Mouse (Mus musculus) kidney, postnatal 36 days (tissue): ENCODE measurements at regions not wholly inside any gene's neighbourhood (a gene's known extent, or its start where the extent isn't known, plus 50 kb on each side); places are given as distances from the start of the nearest gene placed in this dataset.
A peak's percentile ranks its signal among the peaks of the same experiment; 100 is the strongest.

Source experiments
- DNase-seq, 2 experiments: peaks; one replicate each; pipeline ENCODE4 v3.0.0; 2021 to 2022; ENCODE audit warnings: mixed read lengths in 2 of 2

DNA sequence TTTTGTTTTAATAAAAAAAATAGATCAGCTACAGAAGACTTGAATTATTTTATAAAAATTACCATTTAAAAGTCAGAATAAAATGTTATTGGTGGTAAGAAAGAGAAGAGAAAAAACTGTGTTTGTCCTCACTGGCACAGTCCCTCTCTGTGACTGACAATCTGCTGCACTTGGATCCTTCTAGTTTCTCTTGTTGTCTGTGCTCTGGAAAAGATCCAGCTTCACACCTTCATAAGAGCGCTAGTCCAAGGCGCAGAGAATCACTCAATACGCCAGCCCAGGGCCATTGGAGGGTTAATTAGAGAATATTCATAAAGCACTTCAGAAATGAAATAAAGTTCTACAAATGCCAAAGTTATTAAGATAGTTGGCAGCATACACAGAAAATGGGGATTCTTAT is 153.8 kb downstream of the Lmbrd1 start:
- no peak for DNase-seq

DNA sequence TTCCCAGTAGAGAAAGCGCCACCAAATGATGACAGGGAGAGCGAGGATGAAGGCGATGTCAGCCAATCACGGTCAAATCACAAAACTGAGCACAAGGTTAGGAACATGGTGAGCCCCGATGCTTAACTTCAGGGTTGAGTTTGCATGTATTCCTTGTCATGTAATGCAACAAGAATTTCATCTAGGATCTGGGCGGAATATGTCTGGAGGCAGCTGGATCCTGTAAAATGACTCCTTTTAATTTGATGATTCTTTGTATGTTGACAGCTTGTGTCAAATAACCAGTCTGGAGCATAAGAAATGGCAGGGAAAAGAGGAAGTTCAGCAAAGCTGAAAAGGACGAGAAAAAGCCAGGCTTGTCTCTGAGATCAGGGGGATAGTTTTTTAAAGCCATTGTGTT is 188.4 kb downstream of the Lmbrd1 start:
- DNase-seq = no peak

- no peak for DNase-seq
Observed at GRCm38 (mm10) chr1:24869772-24870171, 191.3 kb downstream of the Lmbrd1 start.

- no peak for DNase-seq
Observed at GRCm38 (mm10) chr1:24870685-24871417, 192.4 kb downstream of the Lmbrd1 start.

DNA sequence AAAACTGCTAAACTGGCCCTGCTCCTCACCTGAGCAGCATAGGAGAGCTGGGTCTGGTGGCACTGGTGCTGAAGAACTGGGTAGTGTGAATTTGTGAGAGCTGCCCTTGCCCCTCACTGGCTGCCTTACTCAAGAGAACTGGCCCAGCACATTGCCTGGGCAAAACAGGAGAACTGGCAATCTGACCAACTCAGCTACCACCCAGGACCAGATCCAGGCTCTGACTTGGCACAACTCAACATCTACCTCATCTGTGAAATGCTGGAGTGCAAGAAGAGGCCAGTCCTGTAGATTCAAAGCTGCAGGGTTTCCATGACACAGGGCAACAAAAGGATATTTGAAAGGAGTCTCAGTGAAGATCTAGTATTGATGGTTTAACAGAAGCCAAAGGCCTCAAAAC is 198.6 kb downstream of the Lmbrd1 start:
- DNase-seq = peak in 1 of 2 experiments; percentile 1

- no peak for DNase-seq
Observed at GRCm38 (mm10) chr1:24883638-24884037, 205.2 kb downstream of the Lmbrd1 start.

DNA sequence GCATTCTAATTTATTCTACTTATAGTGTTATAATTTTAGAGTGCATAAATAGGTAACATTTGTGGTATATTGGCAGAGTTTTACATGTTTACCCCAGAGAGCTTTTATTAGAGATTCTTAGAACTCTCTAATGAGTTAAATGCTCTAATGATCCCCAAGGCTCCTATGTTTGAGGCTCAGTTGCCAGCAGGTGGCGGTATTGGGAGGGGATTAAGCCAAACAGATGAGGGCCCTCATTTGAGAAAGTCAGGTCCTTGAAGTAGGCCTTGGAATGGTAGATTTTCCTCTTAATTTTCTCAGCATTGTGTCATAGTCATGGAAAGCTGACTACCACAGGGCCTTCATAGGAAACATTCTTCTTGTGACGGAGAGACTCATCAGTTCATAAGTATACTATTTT is 222.8 kb downstream of the Lmbrd1 start:
- peak; percentile 36 to 84 for DNase-seq

GRCm38 (mm10) chr1:24938303-24939263 is 260.2 kb downstream of the Lmbrd1 start:
- DNase-seq = no peak

DNA sequence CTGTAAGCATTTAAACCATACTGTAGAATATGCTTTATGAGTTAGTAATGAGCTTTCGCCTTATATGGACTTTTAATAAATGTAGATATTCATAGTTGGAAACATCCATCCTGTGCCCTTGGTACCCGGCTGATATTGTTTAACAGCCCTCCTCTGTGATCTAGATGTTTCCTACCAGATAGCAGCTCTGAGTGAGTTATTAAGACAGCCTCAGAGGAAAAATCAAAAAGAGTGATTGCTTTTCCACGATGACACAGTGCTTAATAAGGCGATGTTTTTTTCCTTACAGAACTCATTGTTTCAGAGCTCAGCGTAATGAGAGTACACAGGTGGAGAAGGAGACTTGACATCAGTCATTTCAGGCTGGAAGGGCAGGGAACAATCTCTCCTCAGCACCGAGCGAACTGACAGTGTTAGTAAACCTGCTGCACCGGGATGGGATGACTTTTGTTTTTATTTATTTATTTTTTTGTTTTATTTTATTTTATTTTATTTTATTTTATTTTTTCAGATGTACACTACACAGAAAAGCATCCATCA is 264.4 kb downstream of the Lmbrd1 start:
- no peak for DNase-seq

GRCm38 (mm10) chr1:24943451-24943850 is 265.0 kb downstream of the Lmbrd1 start:
- DNase-seq = no peak

GRCm38 (mm10) chr1:24972681-24973080 is 294.3 kb downstream of the Lmbrd1 start:
- DNase-seq = peak in 1 of 2 experiments; percentile 2

GRCm38 (mm10) chr1:25008456-25009169 is 330.2 kb downstream of the Lmbrd1 start:
- no peak for DNase-seq

- DNase-seq = no peak
Observed at GRCm38 (mm10) chr1:25012754-25013153, 334.3 kb downstream of the Lmbrd1 start.
